Mouse (Mus musculus): ENCODE results near the gene Ccz1. TPM values are rescaled to one million over a fixed set of nuclear protein-coding genes. Genes with fewer than 3 reads are reported as not detected.
"Not testable (repeated sequence)": the region's sequence is repeated elsewhere in the genome, so short reads cannot be mapped to it uniquely, and the experiment has no call there.

Ccz1 gene
- 10 to 100 TPM; 56.7 to 56.9 TPM for total RNA-seq (2021)
- long read RNA-seq, experiment 1, transcript Ccz1-201 (15 exons, 1,769 nt) = major isoform, 59 of 73 reads
- long read RNA-seq, experiment 1, partial matches to known transcripts = 12 of 73 reads
- long read RNA-seq, experiment 1, other reads (novel, unspliced or antisense) = 2 of 73 reads
- long read RNA-seq, experiment 2, transcript Ccz1-201 (15 exons, 1,769 nt) = major isoform, 49 of 55 reads
- long read RNA-seq, experiment 2, partial matches to known transcripts = 3 of 55 reads
- long read RNA-seq, experiment 2, other reads (novel, unspliced or antisense) = 3 of 55 reads

DNA sequence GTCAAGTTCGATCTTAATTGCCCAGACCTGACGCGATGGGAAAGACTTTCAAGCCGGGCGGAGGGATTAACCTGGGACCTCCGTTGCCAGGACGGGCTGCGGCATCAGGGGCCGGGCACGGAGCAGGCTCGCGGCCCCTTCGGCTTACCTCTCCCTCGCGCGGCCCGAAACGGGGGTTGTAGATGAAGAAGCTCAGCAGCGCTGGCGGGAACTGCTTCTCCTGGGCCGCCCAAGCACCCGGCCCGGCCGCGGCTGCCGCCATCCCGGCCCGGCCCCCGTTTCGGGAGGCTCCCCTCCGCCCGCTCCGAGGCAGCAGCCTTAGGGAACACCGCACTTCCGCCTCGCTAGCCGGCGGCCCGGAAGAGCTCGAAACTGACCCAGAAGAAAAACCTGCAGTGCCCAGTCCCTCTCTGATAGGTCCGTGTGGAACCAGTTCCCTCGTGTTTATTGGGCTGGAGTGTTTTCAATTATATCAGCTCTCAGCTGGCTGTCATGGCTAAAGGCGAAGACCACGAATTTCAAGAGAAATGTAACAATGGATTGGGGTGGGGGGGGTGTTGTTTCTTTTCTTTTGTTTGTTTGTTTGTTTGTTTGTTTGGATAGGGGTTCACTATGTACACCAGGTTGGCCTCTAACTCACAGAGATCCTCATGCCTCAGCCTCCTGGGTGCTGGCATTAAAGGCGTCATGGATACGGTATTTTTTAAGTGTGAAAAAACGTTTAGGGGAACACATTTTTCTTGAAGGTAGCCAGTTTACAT, at the start of gene Ccz1:
Gene Ccz1 (minus strand): TSS at position 327 of the 761 bp plus-strand sequence.
- peak; percentile 86 for DNase-seq

DNA sequence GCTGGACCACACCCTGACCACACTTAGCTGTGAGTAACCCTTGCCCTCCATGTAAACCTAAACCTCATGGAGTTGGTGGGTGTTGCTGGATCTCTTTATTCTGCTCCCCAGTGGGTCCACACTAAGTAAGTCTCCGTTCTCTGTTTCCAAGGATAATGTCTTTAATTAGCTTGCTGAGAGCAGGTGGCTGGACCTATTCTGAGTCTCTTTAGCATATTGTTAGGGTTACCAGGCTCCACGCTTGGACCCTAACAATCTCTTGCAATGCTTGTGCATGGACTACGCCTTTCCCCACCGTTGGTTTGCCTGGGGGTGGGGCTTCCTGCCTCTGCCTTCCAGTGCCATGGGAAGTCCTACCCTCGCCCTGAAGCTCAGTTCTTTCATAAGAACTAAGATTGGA, 49.4 kb upstream of the Ccz1 start:
- peak; percentile 6 for DNase-seq

DNA sequence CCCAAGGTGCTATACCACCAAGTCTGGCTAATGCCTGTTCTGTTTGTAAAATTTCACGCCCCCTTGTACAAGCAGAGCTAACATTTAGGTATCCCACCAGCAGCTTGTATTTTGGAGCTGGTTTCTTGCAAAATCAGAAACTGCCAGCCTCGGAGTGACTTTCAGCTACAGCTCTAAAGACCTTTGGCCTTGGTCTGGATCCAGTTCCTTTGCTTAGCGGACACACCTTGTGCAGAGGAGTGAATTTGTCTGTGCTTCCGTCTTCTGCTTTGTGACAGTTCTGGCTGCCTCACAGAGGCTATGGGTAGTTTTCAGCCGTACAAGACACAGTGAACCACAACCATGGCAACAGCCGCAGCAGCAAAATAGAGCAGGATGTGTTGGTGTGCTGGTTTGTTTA, 39.7 kb upstream of the Ccz1 start:
- peak; percentile 19 for DNase-seq

DNA sequence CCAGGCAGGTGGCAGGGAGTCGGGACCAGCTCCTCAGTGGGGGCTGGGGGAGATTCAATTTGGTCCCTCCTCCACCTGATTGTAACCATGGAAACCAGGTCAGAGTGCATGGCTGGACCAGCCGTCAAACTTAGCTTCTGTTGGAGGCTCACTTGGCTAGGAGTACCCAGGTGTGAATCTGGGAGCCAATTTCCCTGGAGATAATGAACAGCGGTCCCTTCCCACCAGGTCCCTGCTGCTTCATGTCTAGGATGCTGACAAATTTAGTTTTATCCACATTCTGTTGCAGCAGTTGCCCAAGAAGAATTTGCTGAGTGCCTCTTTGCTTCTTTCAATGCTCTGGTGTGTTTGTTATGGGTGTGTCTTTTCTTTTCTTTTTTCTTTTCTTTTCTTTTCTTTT, 38.8 kb upstream of the Ccz1 start:
- no peak for DNase-seq

DNA sequence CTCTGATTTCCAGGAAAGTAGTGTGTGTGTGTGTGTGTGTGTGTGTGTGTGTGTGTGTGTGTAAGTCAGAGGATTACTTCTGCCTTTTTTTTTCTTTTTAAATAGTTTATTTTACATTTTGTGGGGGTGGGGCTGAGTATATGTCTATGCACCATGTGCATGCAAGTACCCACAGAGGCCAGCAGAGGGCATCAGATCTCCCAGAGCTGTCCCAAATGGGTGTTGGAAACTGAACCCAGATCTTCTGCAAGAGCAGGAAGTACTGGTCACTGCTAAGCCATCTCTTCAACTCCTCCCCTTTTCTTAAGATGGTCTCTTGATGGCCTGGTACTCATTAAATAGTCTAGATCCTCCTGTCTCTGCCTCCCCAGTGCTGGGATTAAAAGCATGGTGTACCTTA, 36.6 kb upstream of the Ccz1 start:
- peak; percentile 6 for DNase-seq

DNA sequence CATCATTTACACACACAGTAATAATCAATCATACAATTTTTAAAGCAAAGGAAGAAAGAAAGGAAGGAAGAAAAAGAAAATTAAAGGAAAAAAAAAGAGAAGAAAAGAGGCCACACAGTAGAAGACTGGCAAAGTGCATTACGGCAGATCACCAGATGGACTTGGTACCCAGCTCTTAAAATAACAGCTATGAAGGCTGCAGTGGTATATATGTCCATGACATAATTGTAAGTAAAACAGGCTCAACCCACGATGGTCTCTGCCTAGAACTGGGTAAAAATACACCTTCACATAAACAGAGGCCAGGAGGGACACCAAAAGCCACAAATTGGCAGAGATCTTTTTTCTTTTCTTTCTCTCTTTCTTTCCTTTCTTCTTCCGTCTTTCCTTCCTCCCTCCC, 35.2 kb upstream of the Ccz1 start:
- no peak for DNase-seq

DNA sequence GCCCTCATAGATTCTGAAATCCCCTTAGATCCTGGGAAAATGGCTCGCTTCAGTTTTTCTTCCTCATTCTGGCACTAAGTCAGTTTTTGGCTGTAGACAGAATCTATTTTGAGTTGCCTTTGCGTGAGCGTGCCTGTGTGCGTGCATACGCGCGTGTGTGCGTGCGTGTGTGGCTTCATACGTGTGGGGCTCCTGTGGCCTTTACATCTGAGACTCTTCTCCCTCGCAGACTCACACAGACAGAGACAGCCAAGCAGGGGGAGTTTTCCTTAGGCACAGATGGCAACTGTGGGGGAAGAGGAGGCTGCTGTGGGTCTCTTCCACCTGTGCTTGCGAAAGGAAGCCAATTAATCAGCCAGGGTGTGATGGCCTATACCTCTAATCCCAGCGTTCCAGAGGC, 32.6 kb upstream of the Ccz1 start:
- no peak for DNase-seq

DNA sequence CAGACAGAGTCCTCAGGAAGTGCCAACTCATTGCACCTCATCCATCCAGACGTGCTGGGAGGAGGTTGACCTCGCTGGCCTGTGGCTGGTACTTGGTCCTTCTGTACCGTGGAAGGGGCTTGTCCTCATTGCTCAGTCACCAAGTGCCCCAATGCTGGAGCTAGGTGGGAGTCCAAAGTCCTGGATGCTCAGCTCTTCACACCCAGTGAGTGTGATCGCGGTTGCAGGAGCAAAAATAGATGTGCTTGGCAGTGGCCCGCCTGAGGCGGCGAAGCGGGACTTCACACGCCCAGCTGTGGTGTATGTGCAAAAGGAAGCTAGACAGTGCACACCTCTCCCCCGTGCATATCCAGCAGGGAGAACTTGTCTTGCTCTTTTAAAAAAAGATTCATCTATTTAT, 28.5 kb upstream of the Ccz1 start:
- DNase-seq = no peak

DNA sequence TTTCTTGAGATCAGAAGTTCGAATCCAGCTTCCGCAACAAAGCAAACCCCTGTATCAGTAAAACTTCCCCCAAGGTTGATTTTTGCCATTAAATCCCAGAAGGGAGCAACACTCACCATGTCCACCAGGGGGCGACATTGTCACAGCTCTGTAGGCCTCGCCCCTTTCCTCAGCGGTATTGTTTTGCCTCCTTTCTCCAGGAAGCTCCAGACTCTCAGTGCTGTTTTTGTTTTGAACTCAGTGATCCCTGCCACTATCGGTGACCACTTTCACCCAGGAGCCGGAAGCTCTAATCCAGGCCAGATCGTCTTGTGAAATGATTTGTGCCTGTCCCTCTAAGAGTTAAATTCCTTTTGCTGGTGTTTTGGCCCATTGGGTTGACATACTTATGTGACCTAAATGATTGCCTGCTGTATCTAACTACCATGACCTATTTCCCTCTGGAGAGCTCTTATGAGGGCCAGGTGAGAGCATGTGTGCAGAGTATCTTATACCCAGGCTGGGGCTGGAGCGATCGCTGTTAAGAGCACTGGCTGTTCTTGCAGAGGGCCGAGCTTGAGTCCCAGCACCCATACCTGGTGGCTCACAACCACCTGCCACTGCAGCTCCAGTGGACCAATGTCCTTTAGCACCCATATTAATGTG, 26.2 kb upstream of the Ccz1 start:
- DNase-seq = peak; percentile 87

DNA sequence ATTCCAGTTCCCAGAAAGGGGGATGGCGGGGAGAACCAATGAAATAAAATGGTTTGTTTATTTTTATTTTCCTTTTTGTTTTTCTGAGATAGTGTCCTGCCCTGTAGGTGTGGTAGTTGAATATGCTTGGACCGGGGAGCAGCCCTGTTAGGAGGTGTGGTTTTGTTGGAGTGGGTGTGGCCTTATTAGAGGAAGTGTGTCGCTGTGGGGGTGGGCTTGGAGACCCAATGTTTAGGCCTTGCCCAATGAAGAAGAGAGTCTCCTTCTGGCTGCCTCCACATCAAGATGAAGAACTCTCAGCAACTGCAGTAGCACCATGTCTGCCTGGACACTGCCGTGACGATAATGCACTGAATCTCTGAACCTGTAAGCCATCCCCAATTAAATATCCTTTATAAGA, 25.2 kb upstream of the Ccz1 start:
- no peak for DNase-seq

DNA sequence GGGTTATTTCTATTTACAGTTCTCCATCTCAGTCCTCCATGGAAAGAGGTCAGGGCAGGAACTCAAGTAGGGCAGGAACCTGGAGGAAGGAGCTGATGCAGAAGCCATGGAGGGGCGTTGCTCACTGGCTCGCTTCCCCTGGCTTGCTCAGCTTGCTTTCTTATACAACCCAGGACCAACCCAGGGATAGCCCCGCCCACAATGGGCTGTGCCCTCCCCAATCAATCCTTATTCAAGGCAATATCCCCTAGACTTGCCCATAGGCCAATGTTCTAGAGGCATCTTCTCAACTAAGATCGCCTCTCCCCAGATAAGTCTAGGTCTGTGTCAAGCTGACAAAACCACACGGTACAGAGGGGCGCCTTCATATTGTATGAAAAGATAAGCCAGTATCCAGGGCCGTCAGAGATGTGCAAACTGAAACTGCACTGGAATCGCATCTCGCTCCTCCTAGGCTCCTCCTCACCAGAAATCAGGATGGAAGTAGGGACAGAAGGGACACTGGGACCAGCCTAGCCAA, 24.5 kb upstream of the Ccz1 start:
- no peak for DNase-seq

DNA sequence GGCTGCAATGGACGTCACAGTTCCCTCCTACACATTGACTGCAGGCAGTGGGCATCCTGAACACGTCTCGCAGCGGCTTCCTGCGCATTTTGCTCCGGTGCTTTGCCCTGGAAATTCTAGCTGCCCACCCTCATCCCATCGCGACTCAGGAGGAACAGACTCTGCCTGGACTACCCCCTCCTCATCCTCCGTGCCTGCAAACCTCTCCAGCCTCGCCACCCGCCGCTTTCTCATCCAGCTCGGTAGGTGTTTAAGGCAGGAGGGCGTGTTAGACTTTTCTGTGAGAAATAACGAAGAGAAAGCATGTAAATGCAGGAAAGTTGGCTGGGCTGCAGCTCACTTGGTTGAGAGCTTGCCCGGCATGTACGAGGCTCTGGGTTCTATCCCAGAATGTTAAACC, 22.3 kb upstream of the Ccz1 start:
- no peak for DNase-seq

DNA sequence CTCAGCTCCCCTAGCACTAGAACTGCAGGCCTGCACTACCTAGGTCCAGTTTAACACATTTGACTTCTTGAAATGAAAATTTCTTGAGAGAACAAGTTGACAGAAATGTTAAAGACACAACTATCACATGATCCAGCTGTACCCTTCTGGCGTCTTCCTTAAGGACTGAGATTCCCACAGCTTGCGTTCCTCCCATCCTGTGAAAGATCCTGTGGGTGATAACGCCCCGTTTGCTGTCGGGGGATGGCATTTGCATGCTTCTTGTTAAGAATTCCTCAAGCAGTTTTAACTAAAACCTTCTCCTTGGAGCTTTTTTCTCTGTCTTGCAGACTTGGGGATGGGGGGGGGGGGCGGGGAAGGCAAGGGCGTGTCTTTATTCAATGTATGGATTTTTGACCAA, 19.9 kb upstream of the Ccz1 start:
- no peak for DNase-seq

DNA sequence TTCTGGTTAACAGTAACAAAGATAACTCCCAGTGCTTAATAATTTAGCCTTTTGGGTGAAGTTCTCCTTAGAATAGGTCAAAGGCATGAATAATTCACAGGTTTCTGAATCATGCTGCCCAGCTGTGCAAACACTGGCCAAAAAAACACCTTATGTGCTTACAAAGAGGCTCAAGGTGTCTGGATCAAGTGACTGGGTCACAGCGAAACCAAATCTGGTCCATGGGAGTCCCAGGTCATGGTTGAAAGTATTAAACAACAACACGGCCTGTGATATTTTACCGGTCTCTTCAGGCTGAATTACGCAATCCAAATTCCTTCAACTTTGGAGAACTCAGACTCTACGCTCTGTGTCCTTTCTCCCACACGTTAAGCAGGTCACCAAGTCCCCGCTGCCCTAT, 17.8 kb upstream of the Ccz1 start:
- DNase-seq = no peak

DNA sequence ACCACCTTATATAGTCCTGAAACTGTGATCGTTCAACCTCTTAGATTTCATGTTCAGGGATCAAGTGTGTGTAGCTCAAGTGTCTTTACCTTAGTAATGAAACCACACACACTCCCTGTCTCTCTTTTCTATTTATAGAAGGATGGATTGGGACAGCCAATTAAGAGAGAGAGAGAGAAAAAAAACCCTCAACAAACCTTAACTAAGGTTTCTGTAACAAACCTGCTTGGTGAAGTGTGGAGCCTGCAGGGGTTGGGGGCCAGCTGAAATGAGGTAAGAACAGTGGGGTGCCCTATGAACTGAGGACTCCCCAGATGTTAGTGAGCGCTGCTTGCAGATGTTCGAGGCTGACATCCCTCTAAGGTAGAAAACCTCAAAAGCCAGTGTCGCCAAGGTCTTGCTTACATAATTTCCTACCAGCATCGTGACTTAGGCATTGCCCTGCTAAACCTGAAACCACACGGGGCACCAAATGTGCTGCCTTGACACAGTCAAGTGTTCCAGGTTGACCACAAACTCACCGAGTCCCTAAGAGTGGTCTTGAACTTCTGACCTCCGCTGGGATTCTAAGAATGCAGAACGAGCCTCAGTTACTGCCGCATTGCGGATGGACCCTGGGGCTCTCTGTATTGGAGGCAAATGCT, 12.1 kb upstream of the Ccz1 start, which contains the start of gene Ocm:
Gene Ocm (minus strand): TSS at position 51 of the 644 bp plus-strand sequence.
- DNase-seq = no peak

DNA sequence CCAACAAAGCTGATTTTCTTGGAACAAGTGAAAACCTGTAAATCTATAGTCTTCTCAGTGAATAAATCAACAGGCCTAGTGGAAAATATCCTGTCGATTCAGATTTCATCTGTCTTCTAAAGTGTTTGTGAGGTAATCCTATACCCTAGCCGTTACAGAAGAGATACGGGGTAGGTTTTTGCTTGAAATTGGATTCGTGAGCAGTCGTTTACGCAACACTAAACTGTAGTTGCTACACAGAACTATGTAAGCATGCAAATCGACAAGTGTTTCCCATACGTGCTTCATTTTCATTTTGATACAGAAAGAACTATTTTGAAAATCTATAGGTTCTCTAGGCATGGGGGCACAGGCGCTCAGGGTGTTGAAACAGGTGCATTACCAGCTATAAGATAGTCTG, 1.2 kb upstream of the Ccz1 start:
- no peak for DNase-seq

DNA sequence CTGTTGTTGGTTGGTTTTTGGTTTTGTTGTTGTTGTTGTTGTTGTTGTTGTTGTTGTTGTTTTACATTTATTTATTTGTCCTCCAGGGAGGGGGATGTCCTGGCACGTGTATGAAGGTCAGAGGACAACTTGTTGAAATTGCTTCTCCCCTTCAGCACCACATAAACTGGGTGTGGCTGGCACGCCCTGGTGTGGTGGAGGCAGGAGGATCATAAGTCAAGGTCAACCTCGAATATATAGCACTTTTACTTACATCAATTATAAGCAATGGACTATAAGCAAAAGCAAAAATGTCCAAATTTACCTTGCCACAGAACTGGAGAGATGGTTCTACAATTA, 604 bp upstream of the Ccz1 start:
- DNase-seq = no peak

DNA sequence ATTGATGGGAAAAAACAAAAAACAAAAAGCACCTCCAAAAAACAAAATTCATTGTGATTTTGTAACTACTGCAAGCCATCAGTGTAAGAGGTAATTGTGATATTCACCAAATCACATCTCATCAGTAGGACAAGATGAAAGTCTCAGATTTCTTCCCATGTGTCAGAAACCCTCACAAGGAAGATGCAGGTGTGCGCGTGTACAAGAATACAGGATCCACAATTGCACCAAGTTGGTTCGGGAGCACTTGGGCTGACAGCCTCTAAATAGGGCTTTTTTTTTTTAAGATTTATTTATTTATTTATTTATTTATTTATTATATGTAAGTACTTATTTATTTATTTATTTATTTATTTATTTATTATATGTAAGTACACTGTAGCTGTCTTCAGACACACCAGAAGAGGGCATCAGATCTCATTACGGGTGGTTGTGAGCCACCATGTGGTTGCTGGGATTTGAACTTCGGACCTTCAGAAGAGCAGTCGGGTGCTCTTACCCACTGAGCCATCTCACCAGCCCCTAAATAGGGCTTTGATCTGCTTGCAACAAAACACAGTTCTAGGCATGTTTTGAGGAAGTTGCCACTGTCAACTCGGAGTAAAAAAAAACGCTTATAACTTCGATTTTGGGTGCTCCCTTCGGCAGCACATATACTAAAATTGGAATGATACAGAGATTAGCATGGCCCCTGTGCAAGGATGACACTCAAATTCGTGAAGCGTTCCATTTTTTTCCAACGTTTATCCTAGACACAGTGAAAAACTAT, 1.1 kb downstream of the Ccz1 start:
- DNase-seq = not testable (repeated sequence)

DNA sequence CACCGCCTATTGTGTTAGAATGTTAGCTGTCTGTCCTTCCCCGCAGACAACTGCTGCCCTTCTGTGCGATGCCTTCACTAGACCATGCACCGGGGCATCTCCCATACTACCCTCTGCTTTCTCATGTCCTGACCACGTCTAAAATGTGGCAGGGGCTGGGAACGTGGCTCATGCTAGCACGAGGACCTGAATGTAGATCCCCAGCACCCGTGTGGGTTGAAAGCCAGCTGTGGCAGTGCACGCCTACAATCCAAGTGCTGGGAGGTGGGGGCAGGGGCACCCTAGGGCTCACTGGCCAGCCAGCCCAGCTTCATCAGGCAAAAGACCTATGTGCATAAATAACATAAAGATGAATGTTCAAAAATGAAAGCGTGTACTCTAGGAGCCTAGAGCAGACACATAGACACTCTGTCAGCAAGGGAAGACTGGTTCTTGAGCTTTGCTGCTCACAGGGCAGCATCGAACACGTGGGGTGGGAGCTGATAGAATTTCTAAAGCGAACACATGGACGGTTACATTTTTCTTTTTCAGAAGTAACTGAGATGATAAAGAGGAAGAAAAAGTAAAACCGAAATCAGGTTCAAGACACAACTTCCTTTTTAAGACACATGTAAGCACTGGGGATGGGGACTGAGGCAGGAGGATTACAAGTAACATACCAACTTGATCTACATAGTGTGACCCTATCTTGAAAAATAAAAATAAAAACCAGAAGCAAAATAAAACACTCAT, 12.1 kb downstream of the Ccz1 start:
- DNase-seq = no peak

DNA sequence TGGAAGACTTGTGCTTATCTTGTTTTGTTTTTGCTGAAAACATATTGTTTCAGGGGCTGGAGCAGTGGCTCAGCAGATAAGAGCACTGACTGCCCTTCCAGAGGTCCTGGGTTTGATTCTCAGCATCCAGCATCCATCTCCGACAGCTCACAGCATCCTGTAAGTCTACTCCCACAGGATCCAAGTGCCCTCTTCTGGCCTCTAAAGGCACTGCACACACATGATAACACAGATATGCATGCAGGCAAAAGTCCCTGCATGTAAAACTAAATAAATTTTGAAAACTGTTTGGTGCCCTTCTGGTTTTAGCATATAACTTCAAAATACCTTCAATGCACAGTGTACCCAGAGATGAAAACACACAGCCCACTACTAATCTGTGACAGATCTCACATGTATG, 15.3 kb downstream of the Ccz1 start:
- DNase-seq = no peak

DNA sequence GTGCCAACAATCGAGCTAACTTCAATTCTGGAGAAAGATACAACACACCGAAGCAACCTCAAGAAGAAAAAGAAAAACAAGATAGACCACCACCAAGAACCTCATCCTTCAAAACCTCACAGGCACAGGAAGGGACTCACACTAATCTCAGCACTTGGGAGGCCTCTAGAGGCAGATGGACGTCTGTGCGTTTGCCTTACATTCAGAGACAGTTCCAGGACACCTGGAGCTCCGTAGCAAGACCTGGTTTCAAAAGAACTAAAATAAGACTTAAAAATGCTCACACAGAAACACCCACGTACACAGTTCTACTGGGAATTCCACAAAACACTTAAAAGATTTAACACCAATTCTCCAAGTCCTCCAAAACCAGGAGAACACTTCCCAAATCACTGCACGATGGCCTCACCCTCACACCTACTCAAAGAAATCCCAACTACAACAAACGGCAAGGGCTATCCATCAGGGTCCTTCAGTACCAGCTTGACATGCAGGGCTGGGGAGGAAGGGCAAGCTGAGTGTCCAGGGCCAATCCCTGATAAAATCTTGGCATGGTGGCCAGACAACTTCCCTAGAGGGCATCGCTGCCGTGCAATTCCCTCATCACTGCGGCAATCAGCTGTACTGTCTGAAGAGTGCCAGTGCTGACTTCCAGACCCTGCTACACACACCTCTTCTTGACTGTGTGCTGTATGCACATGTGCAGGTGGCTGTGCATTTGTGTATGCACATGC, 19.9 kb downstream of the Ccz1 start:
- peak; percentile 59 for DNase-seq
